Mouse (Mus musculus) G1E-ER4 (cell line): ENCODE measurements around the gene Naa60. TPM values are rescaled to one million over a fixed set of nuclear protein-coding genes. Genes with fewer than 3 reads are reported as not detected.

Source experiments
- GATA1 ChIP-seq: IDR thresholded peaks from one replicate; pipeline ENCODE4 v1.8.0; 2012; ENCODE audit warnings: low read length, inconsistent platforms
- polyA plus RNA-seq: library from polyadenylated mRNA; stranded (reverse); fragments of >175 nt; gene quantifications from 2 replicates; pipeline ENCODE4 v1.2.3, GENCODE M21; 2012

Gene Naa60
- polyA plus RNA-seq, result 26.7 and 31.0 TPM in 2 replicates

DNA sequence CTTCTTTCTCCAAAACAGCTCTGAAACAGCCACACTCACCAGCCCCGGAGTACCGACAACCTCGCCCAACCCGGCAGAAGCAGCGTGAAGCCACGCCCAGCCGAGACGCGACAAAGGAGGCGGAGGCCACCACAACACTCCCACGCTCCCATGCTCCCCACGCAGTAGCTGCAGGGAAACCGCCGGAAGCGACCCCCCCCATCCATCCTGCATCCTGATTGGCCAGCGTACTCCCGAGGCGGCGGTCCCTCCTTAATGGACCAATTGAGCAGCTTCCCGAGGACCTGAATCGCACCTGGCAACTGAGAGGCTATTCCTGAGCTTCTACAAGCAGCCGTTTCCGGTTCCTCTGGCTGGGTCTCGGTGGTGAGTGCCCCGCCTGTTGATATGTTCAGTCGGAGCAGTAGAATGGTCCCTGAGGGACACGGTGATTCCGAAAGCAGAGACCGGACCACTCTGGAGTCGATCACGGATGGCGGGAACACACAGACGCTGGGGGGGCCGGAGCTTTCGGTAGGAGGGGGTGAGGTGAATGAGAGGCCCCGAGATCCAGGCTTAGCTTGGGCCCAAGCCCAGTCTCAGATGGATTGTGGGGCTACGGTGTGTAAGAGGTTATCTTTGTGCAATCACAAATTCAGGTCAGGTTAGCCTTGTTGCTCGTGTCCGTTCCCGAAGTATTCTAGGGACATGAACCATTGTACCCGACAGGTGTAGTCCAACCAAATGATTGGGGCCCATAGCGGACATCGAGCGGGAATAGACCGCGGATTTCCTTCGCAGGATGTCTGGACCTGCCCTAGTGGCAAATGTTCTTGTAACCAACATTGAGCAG lies at the start of gene Naa60:
Gene Naa60 (plus strand): TSS at position 160 of the 832 bp plus-strand sequence.
- no peak for TF ChIP-seq GATA1

DNA sequence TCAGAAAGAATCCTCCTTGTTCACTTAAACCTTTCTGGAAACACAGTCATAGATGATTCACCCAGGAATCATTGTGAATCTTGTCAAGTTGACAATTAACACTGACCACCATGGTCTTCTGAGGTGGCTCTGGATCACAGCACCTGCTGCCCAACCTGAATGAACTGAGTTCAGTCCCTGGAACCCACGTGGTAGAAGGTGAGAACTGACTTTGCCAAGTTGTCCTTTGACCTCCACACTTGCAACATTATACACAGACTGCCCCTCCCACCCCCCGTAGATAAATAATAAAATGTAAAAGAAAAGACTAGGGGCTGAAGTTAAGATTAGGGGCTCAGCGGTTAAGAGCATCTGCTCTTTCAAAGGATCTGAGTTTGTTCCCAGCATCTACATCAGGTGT lies 44.2 kb upstream of the Naa60 start:
- TF ChIP-seq GATA1, result no peak

DNA sequence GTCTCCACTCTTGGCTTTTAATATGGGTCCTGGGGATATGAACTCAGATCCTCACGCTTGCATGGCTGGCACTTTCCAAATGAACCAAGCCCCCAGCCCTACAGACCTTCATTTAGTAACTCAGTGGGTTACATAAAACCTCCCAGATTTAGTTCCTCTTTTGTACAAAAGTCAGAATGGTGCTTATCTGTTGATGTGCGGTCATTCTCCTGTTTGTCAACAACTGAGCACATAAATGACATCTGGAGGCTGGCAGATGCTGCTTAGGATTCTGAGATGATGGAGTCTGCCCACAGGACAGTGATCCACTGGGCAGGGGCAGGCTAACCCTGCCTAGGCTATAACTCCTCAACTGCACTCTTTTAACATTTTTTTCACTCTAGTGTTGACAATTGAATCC lies 42.4 kb upstream of the Naa60 start:
- no peak for TF ChIP-seq GATA1

DNA sequence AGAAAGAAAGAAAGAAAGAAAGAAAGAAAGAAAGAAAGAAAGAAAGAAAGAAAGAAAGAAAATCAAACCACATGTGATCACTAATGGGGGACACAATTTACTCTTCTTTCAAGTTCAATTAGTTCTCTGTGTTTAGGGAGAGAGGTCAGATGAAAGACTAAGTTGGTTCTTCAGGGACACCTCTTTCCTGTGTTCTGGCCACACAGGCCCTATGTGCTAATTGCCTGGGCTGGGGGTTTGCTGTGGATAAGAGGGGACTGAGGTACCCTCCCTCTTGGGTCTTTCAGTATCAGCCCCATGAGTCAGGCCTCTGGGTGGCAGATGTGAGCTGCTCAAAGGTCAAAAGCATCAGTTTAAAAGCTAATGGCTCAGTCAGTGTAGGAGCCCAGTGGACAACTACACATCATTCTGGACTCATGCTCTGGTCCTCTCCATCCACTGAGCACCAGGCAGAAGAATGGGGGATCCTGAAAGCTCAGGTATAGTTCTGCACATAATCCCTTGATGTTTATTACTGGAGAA lies 41.5 kb upstream of the Naa60 start, which contains the start of gene Olfr15:
Gene Olfr15 (plus strand): TSS at position 291 of the 522 bp plus-strand sequence.
- TF ChIP-seq GATA1, result no peak

DNA sequence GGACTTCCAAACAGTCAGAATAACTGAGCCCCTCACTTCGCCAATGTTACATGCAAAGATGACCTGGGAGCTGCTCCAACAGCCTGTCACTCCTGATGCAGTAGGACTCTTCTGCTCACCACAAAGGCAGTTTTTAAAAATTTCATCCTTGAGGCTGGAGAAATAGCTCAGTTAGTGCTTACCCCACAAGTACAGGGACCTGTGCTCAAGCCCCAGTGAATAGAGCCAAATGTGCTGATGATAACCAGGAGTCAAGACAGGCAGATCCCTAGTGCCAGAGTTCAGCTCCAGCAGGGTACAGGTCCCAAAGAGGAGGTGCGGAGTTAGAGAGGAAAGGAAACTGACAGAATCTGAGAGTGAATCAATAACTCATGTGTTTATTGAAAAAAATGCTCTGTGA lies 36.7 kb upstream of the Naa60 start:
- no peak for TF ChIP-seq GATA1

DNA sequence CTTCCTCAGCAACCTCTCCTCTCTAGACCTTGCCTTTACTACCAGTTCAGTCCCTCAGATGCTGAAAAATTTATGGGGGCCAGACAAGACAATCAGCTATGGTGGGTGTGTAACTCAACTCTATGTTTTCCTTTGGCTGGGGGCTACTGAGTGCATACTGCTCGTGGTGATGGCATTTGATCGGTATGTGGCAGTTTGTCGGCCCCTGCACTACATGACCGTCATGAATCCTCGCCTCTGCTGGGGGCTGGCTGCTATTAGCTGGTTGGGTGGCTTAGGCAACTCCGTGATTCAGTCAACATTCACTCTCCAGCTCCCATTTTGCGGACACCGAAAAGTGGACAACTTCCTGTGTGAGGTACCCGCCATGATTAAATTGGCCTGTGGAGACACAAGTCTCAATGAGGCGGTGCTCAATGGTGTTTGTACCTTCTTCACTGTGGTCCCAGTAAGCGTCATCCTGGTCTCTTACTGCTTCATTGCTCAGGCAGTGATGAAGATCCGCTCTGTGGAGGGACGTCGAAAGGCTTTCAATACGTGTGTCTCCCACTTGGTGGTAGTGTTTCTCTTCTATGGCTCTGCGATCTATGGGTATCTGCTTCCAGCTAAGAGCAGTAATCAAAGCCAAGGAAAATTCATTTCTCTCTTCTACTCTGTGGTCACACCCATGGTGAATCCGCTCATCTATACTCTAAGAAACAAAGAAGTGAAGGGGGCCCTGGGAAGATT lies 32.9 kb upstream of the Naa60 start:
- TF ChIP-seq GATA1, result no peak

DNA sequence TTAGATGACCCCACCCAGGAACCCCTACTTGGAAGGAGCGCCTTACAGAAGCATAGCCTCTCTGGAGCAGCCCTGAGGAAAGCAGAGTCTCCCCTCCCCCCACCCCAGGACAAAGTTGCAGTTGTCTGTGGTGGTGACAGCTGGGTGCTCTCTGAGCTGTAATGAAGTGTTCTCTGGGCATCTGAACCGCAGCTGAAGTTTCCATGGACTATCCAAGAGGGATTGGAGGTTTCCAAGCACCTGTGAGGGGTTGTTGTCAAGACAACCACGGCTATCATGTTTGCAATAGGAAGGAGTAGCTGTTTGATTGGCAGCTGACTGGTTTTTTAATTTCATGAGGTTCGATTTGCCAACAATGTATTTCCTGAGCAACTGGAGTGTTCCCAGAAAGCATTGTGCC lies 29.2 kb upstream of the Naa60 start:
- TF ChIP-seq GATA1, result no peak

DNA sequence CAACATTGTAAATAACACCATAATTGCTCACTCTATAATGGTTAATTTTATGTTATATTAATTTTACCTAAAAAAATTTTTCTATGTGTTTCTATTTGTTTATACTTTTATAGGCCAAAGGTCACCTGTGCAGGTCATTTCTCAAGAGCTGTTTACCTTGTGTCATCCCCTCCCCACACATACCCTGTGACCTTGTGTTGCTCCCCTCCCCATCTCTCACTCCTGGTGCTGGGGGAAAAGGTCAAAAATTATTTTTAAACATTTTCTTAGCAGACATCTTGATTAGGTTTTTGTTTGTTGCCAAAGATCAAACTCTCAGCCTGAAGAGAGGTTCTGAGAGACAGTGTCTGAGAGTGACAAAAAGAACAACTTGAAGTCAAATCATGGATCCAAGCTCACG lies 28.4 kb upstream of the Naa60 start:
- TF ChIP-seq GATA1, result no peak

DNA sequence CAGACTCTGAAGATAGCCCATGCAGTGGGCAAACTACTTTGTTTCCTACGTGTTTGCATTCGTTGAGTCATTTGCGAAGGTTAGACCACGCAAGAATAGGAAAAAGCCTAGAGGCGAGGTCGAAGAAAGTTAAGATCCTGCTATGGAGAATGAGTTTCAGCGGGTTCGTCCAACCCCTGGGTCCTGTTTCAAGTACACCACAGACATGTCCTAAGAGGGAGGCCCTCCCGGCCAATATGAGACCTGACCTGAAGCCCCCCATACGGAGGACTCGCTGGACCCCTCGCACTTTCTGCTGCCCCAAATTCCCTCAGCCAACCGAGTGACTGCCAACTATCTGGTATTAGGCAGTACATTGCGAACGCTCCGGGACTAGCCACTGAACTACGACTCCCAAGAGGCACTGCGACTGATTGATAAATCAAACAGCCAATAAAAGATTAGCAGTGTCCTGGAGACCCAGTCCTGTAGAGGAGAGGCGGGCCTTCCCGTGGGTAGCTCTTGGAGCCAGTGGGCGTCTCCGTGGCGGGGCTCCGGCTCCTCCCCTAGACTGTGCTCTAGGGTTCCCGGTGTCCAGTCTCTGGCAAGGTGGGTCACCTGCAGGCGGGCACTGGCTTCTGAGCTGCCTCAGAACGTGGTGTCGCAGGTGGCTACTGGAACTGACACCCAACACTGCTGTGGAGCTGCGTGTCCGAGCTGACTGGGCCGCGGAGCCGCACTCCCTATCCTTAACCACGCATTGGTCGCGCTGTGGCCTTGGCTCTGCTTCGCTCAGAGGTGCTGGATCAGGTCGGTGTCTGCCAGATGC lies 25.3 kb upstream of the Naa60 start, which contains the start of gene Zfp174:
Gene Zfp174 (plus strand): TSS at position 558 of the 808 bp plus-strand sequence.
- TF ChIP-seq GATA1, result no peak

DNA sequence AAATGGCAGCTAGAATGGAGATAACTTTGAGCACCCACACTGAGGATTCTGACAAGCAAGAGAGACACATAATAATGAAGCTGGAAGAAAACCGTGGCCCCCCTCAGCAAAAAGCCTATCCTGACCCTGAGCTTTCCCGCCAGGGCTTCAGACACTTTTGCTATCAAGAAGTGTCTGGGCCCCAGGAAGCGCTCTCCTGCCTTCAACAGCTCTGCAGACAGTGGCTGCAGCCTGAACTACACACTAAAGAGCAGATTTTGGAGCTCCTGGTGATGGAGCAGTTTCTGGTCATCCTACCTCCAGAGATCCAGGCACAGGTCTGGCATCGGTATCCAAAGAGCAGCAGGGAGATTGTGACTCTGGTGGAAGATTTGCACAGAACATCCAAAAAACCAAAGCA lies 24.3 kb upstream of the Naa60 start:
- no peak for TF ChIP-seq GATA1

DNA sequence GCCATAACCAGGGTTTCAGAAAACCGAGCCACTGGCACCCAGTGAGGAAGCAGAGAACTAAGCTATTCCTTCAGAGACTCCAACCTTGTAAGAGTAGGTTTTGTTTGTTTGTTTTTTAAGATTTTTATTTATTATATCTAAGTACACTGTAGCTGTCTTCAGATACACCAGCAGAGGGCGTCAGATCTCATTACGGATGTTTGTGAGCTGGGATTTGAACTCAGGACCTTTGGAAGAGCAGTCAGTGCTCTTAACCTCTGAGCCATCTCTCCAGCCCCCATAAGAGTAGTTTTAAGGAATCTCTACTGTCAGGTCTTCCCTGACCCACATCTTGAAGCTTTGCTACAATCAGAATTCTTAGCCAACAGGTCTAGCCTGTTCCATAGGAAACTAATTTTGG lies 23.8 kb upstream of the Naa60 start:
- no peak for TF ChIP-seq GATA1

DNA sequence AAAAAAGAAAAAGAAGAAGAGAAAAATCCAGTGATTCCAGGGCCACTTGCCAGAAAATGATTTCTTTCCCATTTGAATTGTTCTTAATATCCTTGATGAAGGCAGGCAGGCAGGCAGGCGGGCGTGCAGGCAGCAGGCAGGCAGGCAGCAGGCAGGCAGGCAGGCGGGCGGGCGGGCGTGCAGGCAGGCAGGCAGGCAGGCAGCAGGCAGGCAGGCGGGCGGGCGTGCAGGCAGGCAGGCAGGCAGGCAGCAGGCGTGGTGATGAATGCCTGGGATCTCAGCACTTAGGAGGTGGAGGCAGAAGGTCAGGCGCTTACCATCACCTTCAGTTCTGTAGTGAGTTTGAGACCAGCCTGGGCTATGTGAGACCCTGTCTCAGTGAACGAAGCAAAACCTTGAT lies 19.6 kb upstream of the Naa60 start:
- no peak for TF ChIP-seq GATA1

DNA sequence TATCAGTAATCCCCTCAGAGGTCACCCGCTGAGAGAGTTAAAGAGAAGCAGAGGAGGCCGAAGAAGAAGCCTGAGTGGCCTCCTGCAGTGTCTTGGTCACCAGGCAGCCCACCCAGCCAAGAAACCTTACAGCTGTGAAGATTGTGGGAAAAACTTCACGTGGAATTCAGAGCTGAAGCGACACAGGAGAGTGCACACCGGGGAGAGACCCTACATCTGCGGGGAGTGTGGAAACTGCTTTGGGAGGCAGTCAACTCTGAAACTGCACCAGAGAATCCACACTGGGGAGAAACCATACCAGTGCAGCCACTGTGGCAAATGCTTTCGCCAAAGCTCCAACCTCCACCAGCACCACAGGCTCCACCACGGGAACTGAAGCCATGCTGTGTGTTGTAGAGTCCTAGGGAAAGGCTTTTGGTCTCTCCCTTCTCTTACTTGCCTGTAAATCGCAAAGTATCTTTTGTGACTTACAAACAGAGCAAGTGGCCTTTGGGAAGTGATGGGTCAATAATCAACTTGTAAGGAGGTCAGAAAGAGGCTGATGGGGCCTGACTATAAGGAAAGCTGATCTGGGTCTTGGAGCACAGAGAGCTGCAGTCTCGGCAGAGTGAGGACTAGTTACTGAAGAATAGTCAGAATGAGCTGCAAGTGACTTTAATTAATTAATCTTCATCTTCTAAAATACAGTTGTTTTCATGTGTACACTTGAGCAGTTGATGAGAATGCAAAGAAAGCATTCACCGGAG lies 17.6 kb upstream of the Naa60 start:
- TF ChIP-seq GATA1, result no peak

DNA sequence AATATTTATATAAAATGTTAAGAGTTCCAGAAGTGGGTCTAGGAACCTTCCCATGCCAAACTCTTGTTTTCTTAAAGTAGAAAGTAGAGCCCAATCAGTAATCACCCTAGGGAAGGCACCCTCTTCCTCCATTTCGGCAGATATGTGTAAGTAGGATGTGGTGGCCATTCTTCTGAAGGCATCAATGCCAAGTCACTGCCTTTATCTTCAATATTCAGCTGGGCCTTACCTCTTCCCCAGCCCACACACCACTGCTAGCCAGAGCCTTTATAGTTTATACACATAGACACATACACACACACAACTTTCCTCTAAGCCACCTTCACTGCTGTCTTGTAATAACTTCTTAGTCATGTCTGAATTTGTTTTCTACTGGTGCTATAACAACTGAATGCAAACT lies 16.4 kb upstream of the Naa60 start:
- no peak for TF ChIP-seq GATA1

DNA sequence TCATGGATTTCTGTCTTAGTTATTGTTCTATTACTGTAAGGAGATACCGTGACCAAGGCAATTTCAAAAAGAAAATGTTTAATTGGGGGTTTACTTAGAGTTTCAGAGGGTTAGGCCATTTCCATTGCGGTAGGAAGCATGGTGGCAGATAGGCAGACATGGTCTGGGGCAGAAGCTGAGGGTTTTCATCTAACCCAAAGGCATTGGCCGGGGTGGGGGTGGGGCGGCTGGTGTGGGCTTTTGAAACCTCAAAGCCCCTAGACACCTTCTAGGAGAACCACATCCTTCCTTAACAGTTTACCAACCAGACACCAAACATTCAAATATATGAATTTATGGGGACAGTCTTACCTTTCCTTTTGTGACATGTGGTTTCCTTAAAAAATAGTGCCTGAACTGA lies 12.9 kb upstream of the Naa60 start:
- no peak for TF ChIP-seq GATA1
